Mouse (Mus musculus) right cerebral cortex, adult 18-20 months (tissue): ENCODE measurements around the gene Golga7b.

ENCODE experiments used
- DNase-seq: peaks from one replicate; pipeline ENCODE4 v3.0.0; 2022; ENCODE audit warnings: mixed read lengths

Golga7b gene

DNA sequence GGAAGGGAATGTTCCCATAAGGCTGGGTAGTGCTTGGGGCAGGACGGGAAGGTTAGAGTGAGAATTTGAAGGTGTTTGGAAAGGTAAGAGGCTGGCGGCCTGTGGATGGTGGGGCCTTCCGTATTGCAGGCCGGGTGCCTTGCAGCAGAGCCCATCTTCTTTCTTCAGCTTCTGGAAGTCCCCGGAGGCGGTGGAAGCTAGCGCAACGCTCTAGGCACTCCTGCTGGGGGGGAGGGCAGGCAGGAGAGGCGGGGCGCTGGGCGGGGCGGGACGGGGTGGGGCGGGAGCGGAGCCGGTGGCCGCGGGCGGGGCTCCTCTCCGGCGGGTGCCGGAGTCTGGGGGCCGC lies 8.0 kb downstream of the Golga7b start:
- DNase-seq, result peak; percentile 77

- DNase-seq, result peak; percentile 49
Observed at GRCm38 (mm10) chr19:42255784-42256610, 8.6 kb downstream of the Golga7b start.

- DNase-seq, result peak; percentile 60
Observed at GRCm38 (mm10) chr19:42256611-42257240, 9.4 kb downstream of the Golga7b start.

- DNase-seq, result no peak
Observed at GRCm38 (mm10) chr19:42257241-42257635, 9.9 kb downstream of the Golga7b start.

DNA sequence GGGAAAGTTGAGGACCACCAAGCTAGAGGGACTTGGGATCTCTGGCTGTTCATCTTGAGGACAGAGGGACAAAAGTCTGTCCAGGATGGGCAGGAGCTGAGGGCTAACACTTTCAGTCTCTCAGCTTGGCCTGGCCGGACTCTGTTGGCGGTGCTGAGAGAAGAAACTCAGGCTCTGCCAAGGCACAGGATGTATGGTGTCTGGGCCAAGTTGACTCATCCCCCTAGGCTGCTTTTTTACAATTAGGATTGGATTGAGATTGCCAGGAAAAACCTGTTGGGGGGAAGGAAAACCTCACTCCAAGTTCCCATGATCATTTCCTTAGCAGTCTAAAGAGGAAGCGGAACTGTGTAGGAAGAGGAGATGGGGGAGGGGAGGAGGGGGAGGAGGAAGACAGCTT lies 10.7 kb downstream of the Golga7b start:
- DNase-seq, result no peak

DNA sequence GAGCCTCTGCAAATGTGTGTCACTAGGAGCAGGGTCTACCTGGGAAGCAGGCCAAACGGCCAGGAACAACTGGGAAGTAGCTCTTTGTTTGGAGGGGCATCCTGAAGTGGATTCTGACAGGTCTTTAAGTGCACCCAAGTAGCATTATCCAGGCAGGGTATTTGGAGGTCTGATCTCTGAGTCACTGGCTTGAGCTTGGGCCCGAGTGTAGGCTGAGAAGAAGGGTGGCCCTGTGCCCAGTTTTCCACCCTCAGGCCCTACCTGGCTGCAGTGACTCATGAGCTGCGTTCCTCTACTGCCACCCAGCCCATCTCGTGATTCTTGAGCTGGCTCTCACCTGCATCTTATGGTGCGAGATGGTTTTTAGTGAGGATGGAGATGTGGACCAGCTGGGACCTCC lies 11.2 kb downstream of the Golga7b start:
- DNase-seq, result peak; percentile 44

GRCm38 (mm10) chr19:42260486-42260885 lies 13.1 kb downstream of the Golga7b start:
- no peak for DNase-seq

GRCm38 (mm10) chr19:42263524-42263923 lies 16.1 kb downstream of the Golga7b start:
- DNase-seq, result no peak

DNA sequence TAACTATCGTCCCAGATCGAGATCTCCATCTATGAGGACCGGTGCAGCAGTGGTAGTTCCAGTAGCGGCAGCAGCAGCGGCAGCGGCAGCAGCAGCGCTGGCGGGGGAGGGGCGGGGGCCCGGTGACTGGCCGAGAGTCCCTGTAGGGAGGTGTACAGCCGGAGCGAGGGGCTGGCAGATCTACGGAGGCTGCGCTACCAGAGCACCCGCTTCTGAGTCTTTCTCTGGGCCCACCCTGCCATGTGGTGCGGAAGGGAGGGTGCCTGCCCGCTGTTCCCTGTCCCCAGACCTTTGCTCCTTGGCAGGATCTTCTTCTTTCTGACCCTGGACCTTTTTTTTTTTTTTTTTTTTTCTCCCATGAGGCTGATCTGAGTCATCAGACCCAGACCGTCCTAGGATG lies 21.0 kb downstream of the Golga7b start:
- no peak for DNase-seq

GRCm38 (mm10) chr19:42270119-42270518 lies 22.7 kb downstream of the Golga7b start:
- DNase-seq, result no peak

DNA sequence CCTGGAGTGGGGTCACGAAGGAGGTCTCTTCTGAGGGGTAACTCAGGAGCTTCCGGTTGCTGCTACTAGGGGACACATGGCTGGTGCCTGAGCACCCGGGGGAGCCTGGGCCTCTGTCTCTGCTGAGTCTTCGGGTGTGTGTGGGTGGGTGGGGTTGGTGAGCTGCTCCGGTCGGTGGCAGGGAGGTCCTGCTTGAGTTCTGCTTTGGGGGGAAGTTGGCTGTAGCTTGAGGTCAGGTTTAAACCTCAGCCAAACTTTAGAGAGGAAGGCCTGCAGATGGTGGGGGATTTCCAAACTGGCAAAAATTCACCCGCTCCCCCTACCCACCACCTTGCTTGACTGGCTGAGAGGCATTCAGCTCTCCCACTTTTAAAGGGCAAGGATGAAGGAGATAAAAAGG lies 23.8 kb downstream of the Golga7b start:
- no peak for DNase-seq

- peak; percentile 86 for DNase-seq
Observed at GRCm38 (mm10) chr19:42272003-42272963, 24.9 kb downstream of the Golga7b start.

- no peak for DNase-seq
Observed at GRCm38 (mm10) chr19:42277288-42277687, 29.9 kb downstream of the Golga7b start.

GRCm38 (mm10) chr19:42278461-42278860 lies 31.1 kb downstream of the Golga7b start:
- DNase-seq, result no peak

DNA sequence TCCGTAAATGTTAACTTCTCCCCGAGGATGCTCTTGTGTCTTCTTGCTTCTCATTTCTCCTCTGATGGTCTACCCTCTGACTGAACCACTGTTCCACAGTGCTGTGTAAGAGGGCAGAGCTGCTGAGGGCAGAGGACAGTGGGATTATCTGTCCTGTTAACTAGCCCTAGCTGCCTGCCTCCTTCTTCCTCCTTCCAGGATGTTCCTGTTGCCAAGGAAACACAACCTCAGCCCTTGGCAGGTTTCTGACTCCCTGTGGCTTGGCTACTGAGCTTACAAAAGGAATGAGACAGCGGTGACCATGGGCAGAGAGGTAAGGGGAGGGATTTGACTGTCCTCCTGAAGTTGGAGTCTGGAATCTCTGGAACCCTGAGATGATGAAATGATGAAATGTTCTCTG lies 32.2 kb downstream of the Golga7b start:
- no peak for DNase-seq

DNA sequence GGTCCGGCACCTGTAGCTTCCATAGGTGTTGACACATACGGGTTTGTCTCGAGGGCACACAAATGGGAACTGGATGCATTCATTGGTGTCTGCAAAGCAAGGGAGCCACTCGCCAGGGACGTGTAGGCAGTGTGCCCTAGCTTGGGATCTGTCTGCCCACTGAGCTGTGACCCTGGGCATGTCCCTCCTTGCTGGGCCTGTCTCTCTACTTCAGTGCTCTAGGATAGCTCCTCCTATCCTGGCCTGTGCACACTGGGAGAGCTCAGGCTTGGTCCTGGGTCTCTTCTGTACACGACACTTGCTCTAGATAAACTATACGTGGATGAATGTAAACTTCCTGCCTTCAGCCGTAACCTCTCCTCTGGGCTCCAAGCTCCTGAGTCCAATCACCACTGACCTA lies 36.8 kb downstream of the Golga7b start:
- DNase-seq, result no peak

- DNase-seq, result no peak
Observed at GRCm38 (mm10) chr19:42288361-42288760, 41.0 kb downstream of the Golga7b start.

DNA sequence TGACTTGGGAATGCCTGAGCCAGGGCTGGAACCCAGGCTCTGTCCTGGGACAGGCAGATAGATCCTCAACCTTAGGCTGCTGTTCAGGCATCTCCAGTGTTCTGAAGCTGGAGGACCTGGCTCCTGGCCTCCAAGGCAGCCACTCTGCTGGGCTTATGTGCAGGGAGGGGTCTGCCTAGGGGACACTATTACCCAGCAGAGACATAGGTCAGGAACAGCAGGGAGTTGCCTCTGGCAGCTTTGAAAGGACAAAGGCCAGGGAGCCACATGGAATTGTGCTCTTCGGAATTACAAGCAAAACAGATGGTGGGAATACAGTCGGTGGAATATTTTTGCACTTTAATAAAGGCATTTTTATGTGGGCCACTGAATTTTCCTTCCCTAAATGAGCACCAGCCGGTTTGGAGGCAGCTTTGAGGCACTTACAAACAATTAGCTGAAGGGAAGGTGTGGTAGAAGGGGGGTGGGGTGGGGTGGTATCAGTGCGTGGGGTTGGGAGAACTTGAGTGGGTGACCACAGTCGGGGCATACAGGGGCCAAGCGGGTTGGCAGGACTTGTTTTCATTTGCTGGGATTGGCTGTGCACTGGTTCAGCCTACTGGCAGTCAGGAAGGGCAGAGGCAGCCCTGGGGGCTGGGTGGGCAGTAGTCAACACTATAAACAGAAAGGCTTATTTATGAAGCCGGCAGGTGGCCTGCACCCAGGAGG lies 43.7 kb downstream of the Golga7b start:
- peak; percentile 39 for DNase-seq

- no peak for DNase-seq
Observed at GRCm38 (mm10) chr19:42292106-42292505, 44.7 kb downstream of the Golga7b start.

DNA sequence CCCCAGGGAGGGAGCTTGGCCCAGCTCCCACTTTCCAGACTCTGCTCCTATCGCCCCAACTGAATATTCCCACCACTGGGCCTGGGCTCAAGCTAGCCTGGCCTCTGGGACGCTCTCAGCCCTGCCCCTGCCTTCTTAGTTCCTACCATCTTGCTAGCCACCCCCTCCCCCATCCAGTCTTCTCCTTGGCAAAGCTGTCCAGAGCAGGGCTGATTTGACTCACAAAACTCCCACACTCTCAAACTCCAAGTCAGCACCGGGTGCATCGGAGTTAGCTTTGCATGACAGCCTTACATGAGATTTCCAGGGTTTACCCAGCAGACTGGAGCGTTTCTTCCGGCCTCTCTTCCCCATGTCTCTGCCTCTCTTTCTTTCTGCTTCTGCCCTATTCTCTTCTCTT lies 45.8 kb downstream of the Golga7b start:
- DNase-seq, result peak; percentile 38

DNA sequence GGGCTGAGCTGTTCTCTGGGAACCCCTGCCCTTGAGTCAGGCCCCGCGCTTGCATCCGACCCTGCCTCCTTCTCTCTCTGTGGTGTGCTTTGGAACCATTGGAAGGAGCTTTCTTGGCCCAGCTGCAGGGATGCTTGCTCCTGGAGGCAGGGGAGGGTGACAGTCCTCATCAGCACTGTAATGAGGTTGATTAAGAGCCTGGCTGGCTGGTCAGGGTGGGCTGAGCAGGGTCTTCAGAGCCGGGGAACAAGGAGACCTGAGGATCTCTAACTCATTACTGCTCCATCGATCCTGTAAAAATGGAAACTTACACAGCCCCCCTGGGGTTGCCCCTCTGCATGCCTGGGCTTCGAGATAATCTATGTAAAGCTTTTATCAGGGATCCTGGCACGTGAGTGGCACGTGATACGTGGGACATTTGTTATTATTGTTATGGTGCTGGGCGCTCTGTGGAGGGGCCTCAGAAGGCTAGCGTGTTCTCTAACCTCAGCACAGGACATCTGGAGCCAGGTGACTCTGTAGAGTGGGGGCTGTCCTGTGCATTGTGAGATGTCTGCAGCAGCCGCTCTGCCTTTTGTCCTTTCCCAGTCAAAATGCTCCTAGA lies 55.9 kb downstream of the Golga7b start:
- DNase-seq, result no peak

GRCm38 (mm10) chr19:42304506-42304905 lies 57.1 kb downstream of the Golga7b start:
- DNase-seq, result no peak
